Mouse (Mus musculus) gastrocnemius, adult 2 months (tissue): Measurements from ENCODE around the gene Elf5. TPM values are rescaled to one million over a fixed set of nuclear protein-coding genes. Genes with fewer than 3 reads are reported as not detected.

Source experiments
- DNase-seq: peaks from one replicate; pipeline ENCODE4 v3.0.0; 2022
- H3K27ac ChIP-seq: fragments of 200-600 bp; 2 replicates; pipeline ENCODE4 v1.8.1; 2022; ENCODE audit warnings: mild to moderate bottlenecking
- H3K4me3 ChIP-seq: fragments of 200-600 bp; 2 replicates; pipeline ENCODE4 v1.8.1; 2022; ENCODE audit warnings: mild to moderate bottlenecking, moderate library complexity
- CTCF ChIP-seq: fragments of 200-600 bp; IDR thresholded peaks from 2 replicates; pipeline ENCODE4 v1.8.1; 2022; ENCODE audit warnings: antibody characterized with exemption, mild to moderate bottlenecking, moderate library complexity
- intact Hi-C: fragments of 180-260 bp; cut with DNase I; formaldehyde crosslinking; loops from one replicate; pipeline ENCODE4 v1.15.1; 2025
- total RNA-seq, 2 experiments: library from RNA; stranded (reverse); gene quantifications; 2 replicates each; pipeline ENCODE4 v1.2.3; 2021

Elf5 gene
- total RNA-seq, 2 experiments from 2014 or later: not detected

DNA sequence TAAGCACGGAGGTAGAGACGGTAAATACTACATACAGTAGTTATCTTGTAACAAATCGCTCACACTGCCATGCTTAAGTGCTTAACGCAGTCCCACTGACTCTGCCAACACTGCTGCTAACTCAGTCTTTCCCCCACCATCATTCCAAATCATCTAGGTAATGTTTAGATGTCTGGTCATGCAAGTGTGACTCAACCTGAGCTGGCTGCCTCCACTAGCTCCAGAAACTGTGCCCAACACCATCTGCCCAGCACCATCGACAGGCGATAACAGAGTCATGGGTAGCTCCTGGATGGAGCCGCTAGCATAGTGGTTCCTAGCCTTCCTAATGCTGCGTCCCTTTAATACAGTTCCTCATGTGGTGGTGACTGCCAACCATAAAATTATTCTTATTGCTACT is 53.0 kb downstream of the Elf5 start:
- no peak overlapping the region for H3K4me3 ChIP-seq
- no peak for TF ChIP-seq CTCF
- intact Hi-C loops: loop anchor here (5.0 kb wide), 1 partner anchor 268 kb away; no protein-coding TSS in a partner anchor
- DNase-seq: no peak
- H3K27ac ChIP-seq: no peak overlapping the region

DNA sequence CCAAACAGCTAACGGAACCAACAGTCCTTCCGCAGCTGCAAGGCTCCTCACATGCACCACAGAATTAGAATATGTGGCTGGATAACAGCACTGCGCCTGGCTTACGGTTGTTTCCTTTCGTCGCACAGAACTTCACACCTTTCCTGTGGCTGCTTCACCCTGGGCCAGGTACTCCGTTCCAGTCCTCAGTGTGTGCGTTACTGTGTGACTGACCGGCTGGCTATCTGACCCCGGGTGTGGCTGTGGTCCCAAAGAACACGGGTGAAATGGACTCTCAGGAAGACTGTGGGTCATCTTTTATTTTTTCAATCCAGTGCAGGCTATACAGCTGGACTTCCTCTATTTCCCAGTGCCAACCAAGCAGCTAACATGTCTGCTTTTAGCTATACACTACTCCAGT is 53.9 kb downstream of the Elf5 start:
- no peak for TF ChIP-seq CTCF
- Histone ChIP-seq H3K4me3 (no peak overlapping the region), H3K27ac (no peak overlapping the region)
- DNase-seq: no peak
- intact Hi-C loops: no loop called here

DNA sequence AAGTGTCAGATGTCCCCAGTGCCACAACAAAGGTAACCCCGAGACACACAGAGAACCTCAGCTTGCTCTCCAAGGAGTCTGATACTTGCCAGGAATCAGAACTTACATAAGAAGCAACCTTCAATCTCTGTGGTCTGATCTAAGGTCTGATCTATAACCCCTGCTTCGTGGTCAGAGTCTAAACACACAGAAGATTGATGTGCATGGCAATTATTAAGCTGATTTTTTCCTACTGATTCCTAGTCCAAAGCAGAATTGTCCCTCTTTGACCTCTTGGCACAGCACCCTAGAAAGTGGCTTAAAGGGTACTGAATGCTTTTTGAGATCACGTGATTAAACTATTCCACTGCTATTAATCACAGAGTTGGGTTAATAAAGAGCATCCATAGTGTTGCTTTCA is 54.8 kb downstream of the Elf5 start:
- Histone ChIP-seq H3K27ac (no peak overlapping the region), H3K4me3 (no peak overlapping the region)
- TF ChIP-seq CTCF: no peak
- intact Hi-C loops: no loop called here
- DNase-seq: no peak

DNA sequence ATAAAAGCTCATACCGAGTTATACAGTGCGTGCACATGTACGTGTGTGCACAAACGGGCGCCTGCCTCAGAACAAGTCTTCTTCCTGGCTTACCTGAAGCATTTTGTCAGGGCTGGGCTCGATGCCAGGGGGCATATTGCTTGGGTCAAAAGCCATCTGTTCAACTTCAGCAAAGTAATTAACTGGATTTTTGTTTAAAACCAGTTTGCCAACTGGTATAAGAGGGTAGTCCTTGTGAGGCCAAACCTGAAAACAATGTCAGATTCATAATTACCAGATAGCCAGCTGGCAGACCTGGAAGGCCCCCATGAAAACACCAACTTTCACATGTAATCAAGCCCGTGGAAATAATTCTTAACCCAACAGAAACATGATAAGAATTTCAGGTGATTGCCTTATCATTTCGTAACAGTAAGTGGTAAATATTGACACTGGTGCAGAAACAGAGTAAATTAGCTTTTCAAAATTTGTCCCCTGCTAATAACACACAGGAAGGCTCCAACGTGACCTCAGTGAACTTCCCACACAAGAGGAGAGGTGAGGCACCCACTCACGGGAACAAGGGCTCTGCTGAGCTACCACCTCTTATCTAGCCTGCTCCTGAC is 55.6 kb downstream of the Elf5 start:
- H3K27ac ChIP-seq: no peak overlapping the region
- intact Hi-C loops: no loop called here
- no peak overlapping the region for H3K4me3 ChIP-seq
- no peak for DNase-seq
- TF ChIP-seq CTCF: no peak

DNA sequence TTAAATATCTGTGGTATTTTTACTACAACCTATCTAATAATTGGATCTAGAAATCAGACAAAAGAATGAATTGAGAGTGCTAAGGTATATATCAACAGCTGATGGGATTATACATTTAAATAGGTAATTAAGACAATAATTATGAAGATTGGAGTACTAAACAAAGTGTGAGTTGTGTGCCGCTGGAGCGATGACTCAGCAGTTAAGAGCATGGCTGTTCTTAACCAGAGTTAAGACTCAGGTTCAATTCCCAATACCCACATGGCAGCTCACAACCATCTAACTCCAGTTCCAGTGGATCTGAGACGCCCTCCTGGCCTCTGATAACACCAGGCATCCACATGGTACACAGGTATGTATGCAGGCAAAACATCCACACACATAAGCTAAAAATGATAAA is 61.9 kb downstream of the Elf5 start:
- Histone ChIP-seq H3K27ac (no peak overlapping the region), H3K4me3 (no peak overlapping the region)
- no peak for DNase-seq
- intact Hi-C loops: no loop called here
- no peak for TF ChIP-seq CTCF

DNA sequence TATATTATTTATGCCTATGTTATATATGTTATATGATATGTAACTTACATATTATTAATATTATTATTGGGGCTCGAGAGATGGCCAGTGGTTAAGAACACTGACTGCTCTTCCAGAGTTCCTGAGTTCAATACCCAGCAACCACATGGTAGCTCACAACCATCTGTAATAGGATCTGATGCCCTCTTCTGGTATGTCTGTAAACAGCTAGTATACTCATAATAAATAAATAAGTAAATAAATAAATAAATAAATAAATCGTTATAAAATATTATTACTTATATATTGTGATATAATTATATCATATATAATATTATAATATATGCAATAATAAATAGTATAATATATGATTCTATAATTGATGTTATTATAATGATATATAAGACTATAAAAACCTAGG is 64.7 kb downstream of the Elf5 start:
- intact Hi-C loops: no loop called here
- H3K27ac ChIP-seq: no peak overlapping the region
- no peak for TF ChIP-seq CTCF
- no peak overlapping the region for H3K4me3 ChIP-seq
- DNase-seq: no peak

DNA sequence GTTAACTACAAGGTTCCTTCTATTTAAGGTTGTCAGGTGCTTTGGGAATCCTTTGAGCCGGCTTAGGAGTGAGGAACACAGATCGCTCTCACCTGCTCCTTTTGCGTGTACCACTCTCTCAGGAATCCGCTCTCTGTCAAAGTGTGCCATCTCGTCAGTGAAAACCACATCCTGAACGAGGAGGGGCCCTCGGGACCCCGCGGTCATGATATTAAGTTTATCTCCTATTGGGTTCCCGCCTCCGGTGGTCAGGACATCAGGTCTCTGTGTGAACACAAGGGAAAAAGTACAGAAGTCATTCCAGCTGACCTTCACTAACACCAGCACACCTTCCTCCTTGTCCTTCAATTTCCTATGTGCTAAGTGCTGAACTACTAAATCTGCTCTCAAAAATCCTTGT is 65.2 kb downstream of the Elf5 start:
- intact Hi-C loops: no loop called here
- no peak for TF ChIP-seq CTCF
- no peak overlapping the region for H3K27ac ChIP-seq

DNA sequence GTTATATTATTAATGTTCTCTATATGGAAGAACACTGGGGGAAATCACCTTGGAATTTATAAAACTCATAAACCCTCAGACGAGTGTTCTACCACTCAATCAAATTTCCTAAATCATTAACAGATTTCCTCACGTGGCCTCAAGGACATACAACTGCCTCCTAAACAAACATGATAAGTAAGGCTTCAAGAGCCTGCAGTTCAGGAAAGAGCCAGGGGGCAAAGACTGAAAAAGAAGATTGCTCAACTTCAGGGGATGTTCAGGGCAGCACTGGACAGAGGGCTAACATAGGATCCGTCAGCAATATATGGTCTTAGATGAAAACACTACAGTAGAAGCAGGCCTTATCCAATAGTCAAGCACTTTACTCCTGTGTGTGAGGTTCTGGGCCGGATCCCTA is 66.0 kb downstream of the Elf5 start:
- Histone ChIP-seq H3K4me3 (no peak overlapping the region), H3K27ac (no peak overlapping the region)
- no peak for TF ChIP-seq CTCF
- no peak for DNase-seq
- intact Hi-C loops: no loop called here

More for the DNA sequence above, 65.2 kb downstream of the Elf5 start:
- DNase-seq: no peak
- no peak overlapping the region for H3K4me3 ChIP-seq

DNA sequence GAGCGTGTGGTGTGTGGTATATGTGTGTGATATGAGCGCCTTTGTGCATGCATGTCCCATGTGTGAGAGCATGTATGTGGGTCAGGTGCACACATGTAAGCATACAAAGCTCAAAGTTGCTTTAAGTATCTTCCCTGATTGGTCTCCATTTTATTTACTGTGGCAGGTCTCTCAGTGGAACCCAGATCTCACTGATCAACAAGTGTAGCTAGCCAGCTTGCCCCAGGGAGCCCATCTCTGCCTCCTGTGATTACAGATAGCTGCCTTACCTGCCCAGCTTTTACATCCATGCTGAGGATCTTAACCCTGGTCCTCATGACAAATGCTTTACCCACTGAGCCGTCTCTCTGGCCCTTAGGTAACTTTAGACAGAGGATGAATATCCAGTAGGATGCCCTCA is 66.8 kb downstream of the Elf5 start:
- intact Hi-C loops: no loop called here
- H3K4me3 ChIP-seq: no peak overlapping the region
- H3K27ac ChIP-seq: no peak overlapping the region
- DNase-seq: no peak
- no peak for TF ChIP-seq CTCF

DNA sequence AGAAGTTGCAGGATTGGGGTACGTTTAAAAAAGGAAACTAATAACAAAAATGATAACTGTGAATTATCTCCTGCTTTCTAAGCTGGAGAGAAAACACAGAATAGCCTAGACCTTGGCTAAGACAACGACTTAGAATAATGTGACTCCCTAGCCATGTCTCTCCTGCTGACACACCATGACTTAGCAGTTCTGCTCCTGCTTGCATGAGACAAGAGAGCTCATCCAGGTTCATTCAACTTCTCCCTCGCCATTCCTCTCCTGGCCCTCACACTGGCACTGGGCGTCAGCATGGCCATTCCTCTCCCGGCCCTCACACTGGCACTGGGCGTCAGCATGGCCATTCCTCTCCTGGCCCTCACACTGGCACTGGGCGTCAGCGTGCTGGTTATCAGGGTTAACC is 68.8 kb downstream of the Elf5 start:
- intact Hi-C loops: no loop called here
- no peak for TF ChIP-seq CTCF
- DNase-seq: no peak
- Histone ChIP-seq H3K4me3 (no peak overlapping the region), H3K27ac (peak overlapping the region; percentile 66)

DNA sequence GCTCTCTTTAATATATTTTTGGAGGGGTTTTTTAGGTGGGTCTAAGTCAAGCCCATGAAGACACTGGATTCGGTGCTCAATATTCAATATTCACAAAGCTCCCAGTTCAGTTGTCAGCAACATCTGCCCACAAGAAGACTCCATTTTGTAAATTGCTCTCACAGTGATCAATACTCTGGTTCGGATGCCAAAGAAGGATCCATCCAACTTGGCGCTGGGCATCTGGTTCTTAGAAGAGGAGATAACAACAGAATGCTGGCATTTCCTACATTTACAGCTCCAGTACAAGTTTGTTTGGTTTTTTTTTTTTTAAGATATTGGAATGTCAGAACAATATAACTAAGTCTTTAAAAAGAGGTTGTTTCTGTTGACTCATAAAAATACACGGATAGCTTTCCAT is 69.4 kb downstream of the Elf5 start:
- DNase-seq: no peak
- Histone ChIP-seq H3K4me3 (no peak overlapping the region), H3K27ac (peak overlapping the region; percentile 66)
- no peak for TF ChIP-seq CTCF
- intact Hi-C loops: no loop called here

DNA sequence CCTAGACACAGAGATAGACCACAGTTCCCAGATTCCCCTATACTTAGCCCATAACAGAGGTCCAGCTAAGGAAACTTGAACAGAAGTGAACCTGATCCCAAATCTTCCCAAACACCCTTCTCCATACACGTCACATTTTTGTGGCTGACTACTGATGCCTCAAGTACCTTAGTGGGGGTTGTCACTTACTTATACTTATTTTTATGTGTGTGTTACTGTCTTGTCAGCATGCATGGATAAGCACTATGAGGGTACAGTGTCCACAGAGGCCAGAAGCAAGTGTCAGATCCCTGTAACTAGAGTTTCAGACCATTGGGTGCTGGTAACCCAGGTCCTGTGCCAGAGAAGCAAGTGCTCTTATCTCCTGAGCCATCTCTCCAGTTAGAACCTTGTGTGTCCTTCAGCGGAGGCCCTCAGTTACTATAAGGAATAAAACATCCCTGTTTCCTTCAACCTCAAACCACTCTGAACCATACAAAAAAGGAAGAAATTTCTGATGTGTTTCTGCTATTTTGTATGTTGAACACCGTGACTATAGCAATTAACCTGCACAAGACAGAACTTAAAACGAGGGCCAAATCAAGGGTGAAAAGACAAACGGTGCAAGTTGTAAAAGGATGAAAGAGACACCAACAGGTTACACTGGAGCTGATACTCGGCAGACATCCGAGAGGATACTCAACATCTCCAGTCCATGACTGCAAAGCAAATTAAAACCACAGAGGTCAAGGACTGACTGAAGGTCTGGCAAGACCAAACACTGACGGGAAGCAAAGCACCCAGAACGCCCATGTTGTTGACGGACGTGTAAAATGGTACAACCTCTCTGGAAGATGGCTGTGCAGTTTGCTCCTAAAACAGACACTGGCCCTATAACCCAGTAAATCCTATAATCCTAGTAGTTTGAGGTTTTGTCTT is 70.1 kb downstream of the Elf5 start:
- DNase-seq: no peak
- H3K4me3 ChIP-seq: peak overlapping the region; percentile 17; the same call in 1 of the 2 replicates
- H3K27ac ChIP-seq: peak overlapping the region; percentile 66
- intact Hi-C loops: no loop called here
- no peak for TF ChIP-seq CTCF

DNA sequence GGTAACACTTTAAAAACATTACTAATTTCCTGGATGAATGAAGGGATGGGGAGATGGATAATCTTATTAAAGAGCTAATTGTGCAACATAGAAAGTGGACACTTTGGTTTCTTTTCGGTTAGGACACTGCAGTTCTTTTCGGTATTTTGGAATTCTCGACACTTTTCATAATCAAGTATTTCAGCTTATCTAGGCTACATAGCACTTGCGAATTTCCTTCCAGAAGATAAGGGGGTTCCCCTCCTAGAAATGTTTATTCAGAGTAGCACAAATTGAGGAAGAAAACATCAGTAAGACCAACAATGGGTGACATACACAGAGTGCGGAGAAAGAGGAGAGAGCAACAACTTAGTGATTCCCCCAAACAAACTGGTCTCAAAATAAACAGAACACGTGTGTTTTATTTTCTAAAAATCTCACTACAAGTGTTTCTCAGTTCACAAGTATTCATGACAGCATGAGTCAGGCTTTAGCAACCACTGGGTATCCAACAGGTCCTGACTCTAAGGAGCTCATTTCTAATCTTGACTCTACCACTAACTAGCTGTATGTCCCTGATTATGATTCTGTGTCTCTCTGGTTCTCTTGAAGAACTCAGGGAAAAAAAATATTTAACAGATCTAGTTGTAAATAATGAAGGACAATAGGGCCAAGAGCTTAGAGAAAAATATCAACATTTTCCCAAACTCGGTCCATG is 71.9 kb downstream of the Elf5 start:
- intact Hi-C loops: no loop called here
- Histone ChIP-seq H3K27ac (peak overlapping the region; percentile 99), H3K4me3 (peak overlapping the region; percentile 84)
- DNase-seq: no peak
- TF ChIP-seq CTCF: no peak
